Mouse (Mus musculus): Measurements from ENCODE around the gene Pcsk4. TPM values are rescaled to one million over a fixed set of nuclear protein-coding genes. Genes with fewer than 3 reads are reported as not detected.

The Pcsk4 gene
- total RNA-seq, 2 experiments from 2014 or later = 1.7 to 1.8 TPM

GRCm38 (mm10) chr10:80281921-80282371 is 47.4 kb downstream of the Pcsk4 start:
- intact Hi-C loops (cut with DNase I) = no loop called here
- DNase-seq = peak; percentile 66

DNA sequence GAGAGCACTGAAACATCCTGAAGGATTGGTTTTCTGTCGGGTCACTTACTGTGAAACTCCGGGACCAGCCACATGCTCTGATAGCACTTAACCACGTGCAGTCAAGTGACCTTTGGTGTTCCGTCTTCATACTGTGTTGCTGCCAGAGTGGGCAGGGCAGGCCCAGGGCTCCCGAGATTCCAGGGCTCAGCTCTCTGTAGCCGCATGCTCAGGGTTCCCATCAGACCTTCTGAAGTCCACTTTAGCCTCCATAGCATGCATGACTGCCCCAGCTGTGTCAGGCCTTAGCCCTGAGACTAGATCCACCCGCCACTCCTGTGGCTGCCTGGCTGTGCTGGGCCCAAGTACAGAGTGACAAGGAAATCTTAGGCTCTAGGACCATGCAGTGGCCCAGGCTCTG is 48.0 kb downstream of the Pcsk4 start:
- peak; percentile 72 to 78 for DNase-seq
- intact Hi-C loops (cut with DNase I) = no loop called here

DNA sequence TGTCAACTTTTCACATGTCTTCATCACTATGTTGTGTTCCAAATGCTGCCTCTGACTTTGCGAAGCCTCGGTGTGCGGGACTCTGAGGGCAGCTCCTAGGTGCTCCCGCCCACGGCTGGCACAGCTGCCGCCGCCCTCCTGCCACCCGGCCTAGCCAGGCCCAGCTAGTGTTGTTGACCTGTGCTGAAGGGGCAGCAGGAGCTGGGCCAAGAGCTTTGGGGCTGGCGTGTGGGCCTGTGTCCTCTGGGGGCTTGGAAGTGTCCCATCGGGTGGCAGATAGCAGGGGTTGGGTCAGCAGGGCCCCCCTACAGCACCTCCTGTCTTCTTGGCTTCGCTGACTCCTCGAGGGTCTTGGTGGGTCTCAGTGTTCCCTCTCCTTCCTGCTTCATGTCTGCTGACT is 50.0 kb downstream of the Pcsk4 start:
- DNase-seq = no peak

DNA sequence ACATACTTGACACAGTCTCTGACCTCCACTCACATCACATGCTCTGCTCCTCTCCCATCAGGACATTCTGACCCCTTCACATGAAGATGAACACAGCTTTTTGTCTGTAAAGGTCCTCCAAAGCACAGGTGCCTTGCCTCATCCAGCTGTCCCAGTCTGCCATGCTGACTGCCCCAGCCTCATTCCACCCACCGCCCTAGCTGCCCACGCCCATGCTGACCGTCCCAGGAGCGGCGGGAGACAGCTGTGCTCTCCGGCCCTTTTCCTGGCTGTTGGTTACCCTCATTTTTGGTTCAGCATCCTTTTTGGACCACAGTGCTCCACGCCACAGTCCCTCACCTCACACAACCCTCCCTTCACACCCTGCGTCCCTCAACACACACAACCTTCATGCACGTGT is 50.9 kb downstream of the Pcsk4 start:
- no peak for DNase-seq
- intact Hi-C loops (cut with DNase I) = no loop called here

More for the DNA sequence above, 50.0 kb downstream of the Pcsk4 start:
- intact Hi-C loops (cut with DNase I) = no loop called here

DNA sequence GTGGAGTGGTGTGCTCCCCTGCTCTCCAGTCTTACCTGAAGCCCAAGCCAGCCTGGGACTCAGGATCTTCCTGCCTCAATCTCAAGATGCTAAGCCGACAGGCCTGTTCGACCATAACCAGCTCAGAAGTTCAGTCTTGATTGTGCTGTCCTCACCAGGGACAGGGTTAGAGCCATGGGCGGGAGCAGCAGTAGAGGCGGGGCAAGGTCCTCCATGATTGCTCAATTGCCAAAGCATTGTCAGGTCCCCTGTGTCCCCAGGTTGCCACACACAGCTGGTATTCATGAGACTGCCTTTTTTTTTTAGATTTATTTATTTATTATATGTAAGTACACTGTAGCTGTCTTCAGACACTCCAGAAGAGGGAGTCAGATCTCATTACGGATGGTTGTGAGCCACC is 53.1 kb downstream of the Pcsk4 start:
- intact Hi-C loops (cut with DNase I) = no loop called here
- no peak for DNase-seq

- DNase-seq = no peak
- intact Hi-C loops (cut with DNase I) = no loop called here
Observed at GRCm38 (mm10) chr10:80273847-80274246, 55.5 kb downstream of the Pcsk4 start.

DNA sequence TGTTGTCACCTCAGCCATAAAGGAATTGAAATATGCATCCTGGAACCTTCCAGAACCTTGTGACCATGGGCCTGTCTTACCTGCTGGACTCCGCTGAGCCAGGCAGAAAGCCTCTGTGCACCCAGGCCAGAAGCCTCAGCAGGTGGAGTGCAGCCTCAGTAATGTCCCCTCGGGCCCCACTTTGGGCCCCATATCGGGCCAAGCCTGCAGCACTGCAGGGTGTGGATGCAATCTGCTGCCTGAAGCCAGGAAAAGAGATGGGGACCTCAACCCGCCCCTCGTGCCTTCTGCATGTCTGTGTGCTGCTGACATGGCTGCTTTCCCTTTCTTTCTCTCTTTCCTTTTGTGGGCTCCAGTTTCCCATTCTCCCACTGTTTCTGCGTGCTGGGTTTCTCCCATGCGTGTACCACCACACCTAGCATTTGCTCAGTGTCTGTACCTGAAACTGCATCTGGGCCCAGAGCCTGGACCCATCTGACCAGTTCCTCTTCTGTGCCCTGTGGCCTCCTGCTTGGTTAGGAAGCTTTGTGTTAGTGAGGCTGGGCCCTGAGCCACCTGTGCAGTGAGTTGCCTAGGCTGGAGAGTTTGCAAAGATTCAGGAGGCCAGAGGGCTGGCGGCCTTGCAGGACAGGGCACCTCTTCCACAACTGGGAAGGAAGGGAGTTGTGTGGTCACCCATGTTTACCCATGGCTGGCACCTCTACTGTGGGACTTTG is 57.3 kb downstream of the Pcsk4 start:
- no peak for DNase-seq
- intact Hi-C loops (cut with DNase I) = no loop called here

Small RNAs within 50 kb of the gene (microRNA-seq; reads per million reads assigned to microRNA genes)
- 0.70 to 1.9 reads per million in 2 experiments for gene Mir6911

Other genes starting within 250 kb of the Pcsk4 start
- gene Sbno2, start 223.9 kb downstream of the Pcsk4 start, total RNA-seq (2021) = 10 to 100 TPM; 15.1 to 17.6 TPM
- gene Stk11, start 213.7 kb downstream of the Pcsk4 start, total RNA-seq (2021) = 100 to 1,000 TPM; 110 to 112 TPM
- 1,000 to 10,000 TPM; 1,058 to 1,125 TPM for gene Atp5d, start 190.9 kb downstream of the Pcsk4 start, total RNA-seq (2021)
- 1 to 10 TPM; 3.2 to 4.1 TPM for gene Cbarp, start 188.7 kb downstream of the Pcsk4 start, total RNA-seq (2021)
- gene Midn, start 181.2 kb downstream of the Pcsk4 start, total RNA-seq (2021) = 100 to 1,000 TPM; 132 to 190 TPM
- 100 to 1,000 TPM; 113 to 134 TPM for gene Cirbp, start 163.5 kb downstream of the Pcsk4 start, total RNA-seq (2021)
- gene 1600002K03Rik, start 156.6 kb downstream of the Pcsk4 start, total RNA-seq (2021) = 1 to 10 TPM; 3.1 to 3.4 TPM
- 1 to 10 TPM; 1.4 to 1.7 TPM for gene Efna2, start 150.0 kb downstream of the Pcsk4 start, total RNA-seq (2021)
- 10 to 100 TPM; 20.3 to 23.1 TPM for gene Mum1, start 103.1 kb downstream of the Pcsk4 start, total RNA-seq (2021)
- gene Ndufs7, start 80.4 kb downstream of the Pcsk4 start, total RNA-seq (2021) = 100 to 1,000 TPM; 609 to 639 TPM
- 10 to 100 TPM; 19.3 to 21.3 TPM for gene Gamt, start 68.5 kb downstream of the Pcsk4 start, total RNA-seq (2021)
- gene Dazap1, start 68.0 kb downstream of the Pcsk4 start, total RNA-seq (2021) = 10 to 100 TPM; 86.4 to 95.4 TPM
- 100 to 1,000 TPM; 859 to 871 TPM for gene Rps15, start 37.0 kb downstream of the Pcsk4 start, total RNA-seq (2021)
- gene Apc2, start 33.5 kb downstream of the Pcsk4 start, total RNA-seq (2021) = 1 to 10 TPM; 4.7 to 5.0 TPM
- 10 to 100 TPM; 15.3 to 17.9 TPM for gene 2310011J03Rik, start 9.0 kb downstream of the Pcsk4 start, total RNA-seq (2021)
- 1 to 10 TPM; 2.2 to 2.4 TPM for gene Reep6, start 455 bp upstream of the Pcsk4 start, total RNA-seq (2021)
- gene Adamtsl5, start 18.9 kb upstream of the Pcsk4 start, total RNA-seq (2021) = 10 to 100 TPM; 36.9 to 42.9 TPM
- gene Plk5, start 27.0 kb upstream of the Pcsk4 start, total RNA-seq (2021) = under 1 TPM in 1 of 2 experiments, not detected in 1; 0.25 TPM
- gene Mex3d, start 58.2 kb upstream of the Pcsk4 start, total RNA-seq (2021) = 10 to 100 TPM; 12.7 to 16.1 TPM
- 100 to 1,000 TPM; 102 to 105 TPM for gene Mbd3, start 70.1 kb upstream of the Pcsk4 start, total RNA-seq (2021)
- gene Uqcr11, start 77.3 kb upstream of the Pcsk4 start, total RNA-seq (2021) = 1,000 to 10,000 TPM; 1,658 to 1,691 TPM
- gene Tcf3, start 104.1 kb upstream of the Pcsk4 start, total RNA-seq (2021) = 10 to 100 TPM; 40.3 to 51.8 TPM
- gene Onecut3, start 165.3 kb upstream of the Pcsk4 start, total RNA-seq (2021) = not detected
- not detected for gene Atp8b3, start 209.6 kb upstream of the Pcsk4 start, total RNA-seq (2021)
- 10 to 100 TPM; 20.3 to 21.5 TPM for gene Rexo1, start 232.1 kb upstream of the Pcsk4 start, total RNA-seq (2021)
- gene Klf16, start 247.8 kb upstream of the Pcsk4 start, total RNA-seq (2021) = 1 to 10 TPM; 5.9 to 6.9 TPM

Data from heart, postnatal 10 days (tissue).